Mouse (Mus musculus) heart, postnatal 14 days (tissue): ENCODE measurements around the gene Ccdc62. TPM values are rescaled to one million over a fixed set of nuclear protein-coding genes. Genes with fewer than 3 reads are reported as not detected.

Experiments
- DNase-seq, 2 experiments: peaks; one replicate each; pipeline ENCODE4 v3.0.0; 2021 to 2022
- intact Hi-C: fragments of 180-260 bp; cut with DNase I; formaldehyde crosslinking; loops from one replicate; pipeline ENCODE4 v1.15.1; 2025
- total RNA-seq, 2 experiments: library from RNA; stranded (reverse); gene quantifications; 2 replicates each; pipeline ENCODE4 v1.2.3; 2021

The Ccdc62 gene
- total RNA-seq, 2 experiments from 2014 or later = 1.7 to 2.2 TPM

DNA sequence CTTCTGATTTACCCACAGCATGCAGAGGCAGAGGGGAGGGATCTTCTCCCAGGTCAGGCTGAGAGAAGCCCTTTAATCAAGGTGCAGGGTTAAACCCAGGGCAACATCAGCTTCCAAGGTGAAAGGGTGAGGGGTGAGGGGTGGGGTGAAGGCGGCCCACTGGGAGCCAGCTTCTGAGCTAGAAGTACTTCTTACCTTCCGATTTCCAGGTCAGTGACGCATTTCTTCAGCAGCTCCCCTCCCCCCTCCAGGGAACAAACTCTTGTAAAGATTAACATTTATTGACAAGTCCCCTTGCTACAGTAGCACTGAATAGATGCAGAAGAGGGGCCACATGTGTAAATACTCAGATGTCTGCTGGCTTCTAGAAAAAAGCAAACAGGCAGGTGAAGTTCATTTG lies 46.8 kb downstream of the Ccdc62 start:
- intact Hi-C loops = no loop called here
- no peak for DNase-seq

DNA sequence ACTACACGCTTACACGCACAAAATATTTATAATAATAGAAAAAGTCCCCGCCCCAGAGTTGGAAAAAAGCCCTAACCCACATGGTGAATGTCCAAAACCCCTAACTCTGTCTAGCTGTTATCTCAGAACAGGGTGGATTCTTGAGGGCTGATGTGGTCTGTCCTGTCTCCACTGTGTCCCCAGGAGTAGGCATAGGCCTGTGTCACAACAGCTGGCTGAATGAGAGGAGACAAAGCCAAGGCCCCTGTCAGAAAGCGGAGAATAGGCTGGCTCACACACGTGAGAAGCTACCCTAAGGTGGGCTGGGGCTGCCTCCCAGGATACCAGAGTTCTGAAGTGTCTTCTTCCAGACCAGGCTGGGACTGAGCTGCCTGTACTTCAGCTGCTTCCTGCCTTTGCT lies 47.7 kb downstream of the Ccdc62 start:
- peak in 1 of 2 experiments; percentile 2 for DNase-seq
- intact Hi-C loops = no loop called here

DNA sequence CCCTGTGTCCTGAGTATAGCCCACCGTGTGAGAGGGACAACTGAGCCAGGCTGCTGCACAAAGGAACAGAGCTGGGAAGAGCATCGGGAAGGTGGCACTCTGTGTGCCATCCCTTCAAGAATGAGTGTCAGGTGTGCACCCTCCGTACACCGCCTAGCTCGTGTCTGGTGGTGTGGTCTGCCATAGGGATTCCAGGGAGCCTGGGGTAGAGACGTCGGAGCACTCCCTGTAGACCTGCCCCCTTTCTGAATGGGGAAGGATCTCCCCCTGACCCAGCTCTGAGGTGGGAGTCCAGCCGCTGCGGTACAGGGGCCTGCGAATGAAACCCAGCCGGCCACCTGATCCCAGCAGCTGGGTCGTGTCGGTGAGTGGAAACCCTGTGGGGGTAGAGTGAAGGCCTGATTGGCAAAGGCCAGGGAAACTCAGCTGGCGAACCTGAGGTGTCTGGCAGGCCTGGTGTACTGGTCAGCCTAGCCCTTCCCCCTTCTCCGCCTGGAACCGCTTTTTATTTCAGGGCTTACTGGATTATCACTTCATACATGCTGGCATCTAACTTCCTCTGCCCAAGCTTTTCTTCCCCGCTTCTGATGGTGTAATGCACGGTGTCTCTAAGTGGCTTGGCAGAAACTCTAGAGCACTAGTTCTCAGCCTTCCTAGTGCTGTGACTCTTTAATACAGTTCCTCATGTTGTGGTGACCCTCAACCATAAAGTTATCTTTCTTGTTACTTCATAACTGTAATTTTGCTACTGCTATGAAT lies 48.9 kb downstream of the Ccdc62 start:
- DNase-seq = no peak
- intact Hi-C loops = no loop called here

DNA sequence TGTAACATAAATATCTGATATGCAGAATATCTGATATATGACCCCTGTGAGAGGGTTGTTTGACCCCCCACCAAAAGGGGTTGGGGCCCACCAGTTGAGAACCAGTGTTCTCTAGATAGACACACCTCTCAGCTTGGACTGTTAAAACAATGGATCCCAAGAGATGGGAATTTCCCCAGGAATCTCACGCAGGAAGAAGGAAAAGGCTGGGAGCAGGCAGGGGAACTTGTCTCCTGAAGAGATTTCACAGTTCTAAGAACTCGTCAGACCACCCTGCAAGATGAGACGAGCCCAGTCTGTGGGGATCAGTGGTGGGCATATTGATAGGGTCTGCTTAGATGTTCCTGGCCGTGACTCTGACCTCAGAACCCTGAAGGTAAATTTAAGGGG lies 49.5 kb downstream of the Ccdc62 start:
- intact Hi-C loops = no loop called here
- DNase-seq = peak in 1 of 2 experiments; percentile 2

DNA sequence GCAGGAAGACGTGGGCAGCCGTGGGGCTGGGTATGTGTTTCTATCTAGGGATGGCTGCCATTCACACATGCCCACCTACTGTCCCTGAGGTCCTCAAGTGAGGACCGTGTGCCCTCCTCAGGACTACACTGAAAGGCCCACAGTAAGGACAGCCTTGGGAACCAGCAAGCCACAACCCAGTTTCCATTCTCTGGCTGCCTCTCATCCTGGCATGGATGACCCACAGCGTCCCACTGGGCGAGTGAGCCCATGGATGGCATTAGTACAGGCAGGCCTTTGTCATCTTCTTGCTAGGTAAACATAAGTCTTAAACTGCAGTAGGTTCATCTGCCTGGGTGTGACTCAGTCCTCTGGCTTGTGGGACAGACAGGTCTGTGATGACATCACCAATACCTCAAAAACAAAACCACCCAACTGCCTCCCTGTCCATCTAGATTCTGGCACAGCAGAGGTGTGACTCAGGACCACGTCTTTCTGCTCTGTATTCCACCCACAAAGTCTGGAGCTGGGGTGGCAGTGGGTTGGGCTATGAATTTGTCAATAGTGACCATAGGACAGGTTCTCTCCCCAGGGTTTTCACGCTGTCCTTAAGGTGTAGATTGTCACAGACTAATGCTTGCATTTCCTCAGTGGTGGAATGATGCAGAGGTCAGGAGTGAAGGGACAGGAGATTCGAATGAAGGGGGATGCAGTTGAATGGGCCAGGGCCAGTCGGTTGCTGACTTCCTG lies 50.2 kb downstream of the Ccdc62 start:
- intact Hi-C loops = no loop called here
- DNase-seq = no peak

DNA sequence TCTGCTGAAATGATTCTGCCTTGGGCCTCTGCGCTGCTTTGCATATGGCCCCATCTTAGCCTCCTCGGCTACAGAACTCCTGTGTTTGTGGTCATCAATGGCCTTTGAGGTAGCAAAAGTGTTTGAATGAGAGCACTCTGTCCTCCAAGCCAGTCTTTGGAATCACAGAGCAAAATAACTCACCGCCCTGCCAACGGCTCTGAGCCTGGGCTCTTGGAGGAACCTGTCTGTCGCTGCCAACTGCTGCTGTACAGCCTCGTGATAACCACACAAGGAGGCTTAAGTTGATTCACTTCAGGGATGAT lies 50.7 kb downstream of the Ccdc62 start:
- peak in 1 of 2 experiments; percentile 35 for DNase-seq
- intact Hi-C loops = no loop called here

DNA sequence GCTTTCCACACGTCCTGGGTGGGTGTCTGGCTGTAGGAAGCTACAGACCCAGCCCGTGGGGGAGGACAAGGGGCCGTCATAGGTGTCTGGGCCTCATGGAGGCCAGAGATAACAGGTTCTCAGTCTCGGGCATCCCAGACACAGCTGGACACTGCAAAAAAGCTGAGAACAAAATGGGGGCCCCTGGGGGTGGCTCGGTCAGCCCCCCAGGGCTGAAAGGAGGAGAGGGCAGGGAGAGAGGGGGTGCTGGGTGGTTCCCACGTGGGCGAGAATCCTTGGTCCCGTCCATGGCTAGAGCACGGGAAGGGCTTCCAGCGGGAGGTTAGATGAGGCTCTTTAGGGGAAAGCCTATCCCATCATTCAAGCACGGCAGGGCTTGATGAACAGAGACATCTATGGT lies 52.4 kb downstream of the Ccdc62 start:
- intact Hi-C loops = no loop called here
- DNase-seq = no peak

DNA sequence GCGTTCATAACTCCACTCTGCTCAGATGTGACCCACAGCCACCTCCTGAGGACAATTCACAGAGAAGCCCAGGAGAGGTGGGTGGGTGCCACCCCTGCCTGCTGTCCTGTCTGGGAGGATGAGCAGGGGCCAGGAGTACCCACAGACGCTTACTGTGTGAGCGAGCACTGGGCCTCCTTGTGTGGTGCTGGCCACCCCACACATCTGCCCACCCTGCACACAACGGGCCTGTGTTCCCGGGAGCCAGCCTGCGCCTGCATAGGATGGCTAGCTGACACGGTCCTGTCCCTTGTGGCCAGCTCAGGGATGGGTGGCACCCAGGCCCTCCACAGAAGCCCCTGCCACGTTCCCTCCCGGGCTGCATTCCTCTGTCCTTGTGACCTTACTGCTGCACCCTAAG lies 55.0 kb downstream of the Ccdc62 start:
- intact Hi-C loops = no loop called here
- DNase-seq = no peak

DNA sequence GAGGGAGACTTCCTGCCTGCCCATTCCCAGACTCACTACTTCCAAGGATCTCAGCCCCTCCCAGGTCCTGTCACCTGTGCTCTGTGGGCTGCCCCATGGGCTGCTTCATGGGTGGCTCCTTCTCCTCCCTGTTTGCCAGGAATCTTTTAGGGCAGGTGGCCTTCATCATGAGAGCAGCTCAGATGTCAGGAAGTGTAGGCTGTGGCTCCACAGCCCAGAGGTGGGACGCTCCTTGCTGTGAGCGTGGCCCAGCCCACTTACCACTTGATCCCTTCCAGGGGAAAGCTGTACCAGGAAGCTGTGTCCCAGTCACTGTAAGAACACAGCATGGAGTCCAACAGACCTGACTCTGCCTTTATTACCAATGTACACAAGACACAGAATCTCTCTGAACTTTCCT lies 56.4 kb downstream of the Ccdc62 start:
- DNase-seq = no peak
- intact Hi-C loops = no loop called here

DNA sequence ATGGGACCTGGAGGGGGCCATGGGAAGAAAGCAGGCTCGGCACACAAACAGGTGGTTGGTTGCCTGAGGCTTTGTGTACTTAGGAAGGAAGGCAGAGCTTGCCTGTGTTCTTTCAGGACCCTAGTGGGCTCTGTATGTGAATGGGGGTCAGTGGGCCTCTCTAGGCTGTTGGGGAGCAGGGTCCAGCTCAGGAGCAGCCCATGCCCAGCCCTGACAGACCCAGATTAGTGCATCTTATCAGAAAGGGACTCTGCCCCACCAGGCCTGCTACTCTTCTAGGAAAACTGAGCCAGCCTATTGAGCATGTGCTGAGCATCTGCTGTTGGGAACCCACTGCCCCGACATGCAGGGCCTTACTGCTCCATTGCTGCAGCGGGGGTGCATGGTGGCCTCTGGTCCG lies 57.0 kb downstream of the Ccdc62 start:
- no peak for DNase-seq
- intact Hi-C loops = no loop called here

DNA sequence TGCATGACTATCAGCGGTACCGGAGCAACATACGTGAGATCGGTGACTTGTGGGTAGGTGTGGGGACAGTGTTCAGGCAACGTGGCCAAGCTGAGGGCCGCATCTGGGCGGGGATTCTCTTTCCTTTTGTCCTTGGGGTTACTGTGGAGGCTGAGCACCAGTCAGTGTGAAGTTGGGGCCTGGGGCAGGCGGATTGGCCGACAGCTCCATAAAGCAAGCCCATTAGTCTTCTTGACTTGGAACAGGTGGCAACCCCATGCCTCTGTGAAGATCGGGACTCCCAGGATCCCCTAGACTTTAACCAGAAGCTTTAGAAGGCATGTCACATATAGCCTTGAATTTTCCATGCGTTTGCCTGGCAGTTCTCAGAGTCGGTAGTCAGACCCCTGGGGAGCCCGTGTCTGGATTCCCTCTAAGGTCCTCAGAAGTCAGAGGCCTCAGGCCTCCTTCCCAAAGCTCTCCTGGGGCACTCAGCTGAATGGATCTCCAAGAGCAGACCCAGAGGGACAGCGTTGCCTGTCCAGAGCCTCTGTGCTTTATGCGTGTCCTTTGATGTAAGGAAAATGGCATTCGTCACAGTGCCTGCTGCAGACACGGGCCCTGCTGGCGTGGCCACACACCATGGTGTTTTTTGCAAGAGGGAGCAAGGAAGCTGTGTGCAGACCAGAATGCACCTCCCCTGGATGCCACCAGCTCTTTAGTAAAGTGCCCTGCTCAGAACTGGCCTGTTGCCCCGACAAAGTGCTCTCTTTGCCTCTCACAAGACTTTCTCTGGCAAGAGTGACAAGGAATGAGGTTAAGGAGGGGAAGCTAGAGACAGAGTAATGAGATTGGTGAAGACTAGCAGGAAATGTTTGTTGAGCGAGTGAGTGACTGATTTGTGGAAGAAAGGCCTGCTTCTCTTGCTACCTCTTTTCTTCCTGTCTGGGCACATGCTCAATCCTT lies 59.7 kb downstream of the Ccdc62 start:
- intact Hi-C loops = loop anchor here (5.0 kb wide), 1 partner anchor 163 kb away; no protein-coding TSS in a partner anchor
- no peak for DNase-seq

DNA sequence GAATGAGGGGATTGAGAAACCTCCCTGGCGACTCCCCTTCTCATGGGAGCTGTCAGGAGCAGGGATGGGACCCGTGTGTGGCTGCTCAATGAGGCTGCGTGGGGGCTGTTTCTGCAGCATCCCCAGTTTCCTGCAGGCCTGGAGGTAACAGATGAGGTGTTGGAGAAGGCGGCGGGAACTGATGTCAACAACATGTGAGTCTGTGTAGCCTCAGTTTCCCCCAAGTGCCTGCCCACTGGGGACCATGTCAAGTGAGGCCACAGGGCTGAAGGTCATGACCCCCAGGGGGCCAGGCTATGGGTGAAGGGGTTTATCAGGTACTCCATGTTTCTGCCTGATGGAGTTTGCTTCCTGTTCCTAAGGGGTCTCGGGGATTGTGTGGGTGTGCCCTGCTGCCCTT lies 60.8 kb downstream of the Ccdc62 start:
- intact Hi-C loops = loop anchor here (5.0 kb wide), 1 partner anchor 164 kb away; no protein-coding TSS in a partner anchor
- DNase-seq = no peak

DNA sequence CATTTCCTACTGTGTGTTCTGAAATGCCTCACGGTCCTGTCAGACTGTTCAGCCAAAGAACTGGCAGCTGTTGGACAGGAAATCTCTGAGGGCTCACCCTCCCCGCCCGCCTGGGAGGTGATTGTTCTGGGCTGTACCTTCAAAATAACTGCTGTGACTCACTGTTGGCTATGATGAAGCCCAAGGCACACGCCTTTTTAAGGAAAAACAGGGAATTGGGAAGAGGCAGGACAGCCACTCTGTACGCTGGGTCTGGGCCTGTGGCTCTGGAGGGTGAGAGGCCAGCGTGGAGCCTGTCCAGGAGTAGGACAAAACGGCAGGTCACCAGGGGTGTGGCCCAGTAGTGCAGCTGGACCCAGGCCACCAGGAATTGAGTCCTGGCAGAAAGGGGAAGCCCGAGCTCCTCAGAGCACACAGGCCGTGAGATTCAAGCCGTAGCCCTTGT lies 61.7 kb downstream of the Ccdc62 start:
- intact Hi-C loops = loop anchor here (1.0 to 5.0 kb wide), 3 partner anchors 17 to 165 kb away; no protein-coding TSS in a partner anchor

DNA sequence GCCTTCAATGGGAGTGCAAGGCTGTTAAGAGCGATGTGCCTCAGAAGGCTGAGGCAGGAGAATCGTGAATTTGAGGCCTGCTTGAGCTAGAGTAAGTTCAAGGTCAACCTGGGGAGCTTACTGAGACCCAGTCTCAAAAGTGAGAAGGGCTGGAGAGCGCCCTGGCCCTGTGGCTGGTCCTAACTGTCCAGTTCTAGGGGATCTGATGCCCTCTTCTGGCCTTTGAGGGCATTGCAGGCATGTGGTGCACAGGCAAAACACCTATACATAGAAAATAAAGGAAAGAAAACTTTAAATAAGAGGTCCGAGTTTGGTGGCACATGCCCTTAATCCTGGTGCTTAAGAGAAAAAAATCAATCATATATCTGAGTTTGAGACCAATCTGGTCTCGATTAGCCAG lies 62.3 kb downstream of the Ccdc62 start:
- intact Hi-C loops = loop anchor here (1.0 to 5.0 kb wide), 3 partner anchors 18 to 165 kb away; no protein-coding TSS in a partner anchor
- DNase-seq = peak; percentile 90 to 96

More for the DNA sequence above, 61.7 kb downstream of the Ccdc62 start:
- DNase-seq = peak; percentile 78 to 82

DNA sequence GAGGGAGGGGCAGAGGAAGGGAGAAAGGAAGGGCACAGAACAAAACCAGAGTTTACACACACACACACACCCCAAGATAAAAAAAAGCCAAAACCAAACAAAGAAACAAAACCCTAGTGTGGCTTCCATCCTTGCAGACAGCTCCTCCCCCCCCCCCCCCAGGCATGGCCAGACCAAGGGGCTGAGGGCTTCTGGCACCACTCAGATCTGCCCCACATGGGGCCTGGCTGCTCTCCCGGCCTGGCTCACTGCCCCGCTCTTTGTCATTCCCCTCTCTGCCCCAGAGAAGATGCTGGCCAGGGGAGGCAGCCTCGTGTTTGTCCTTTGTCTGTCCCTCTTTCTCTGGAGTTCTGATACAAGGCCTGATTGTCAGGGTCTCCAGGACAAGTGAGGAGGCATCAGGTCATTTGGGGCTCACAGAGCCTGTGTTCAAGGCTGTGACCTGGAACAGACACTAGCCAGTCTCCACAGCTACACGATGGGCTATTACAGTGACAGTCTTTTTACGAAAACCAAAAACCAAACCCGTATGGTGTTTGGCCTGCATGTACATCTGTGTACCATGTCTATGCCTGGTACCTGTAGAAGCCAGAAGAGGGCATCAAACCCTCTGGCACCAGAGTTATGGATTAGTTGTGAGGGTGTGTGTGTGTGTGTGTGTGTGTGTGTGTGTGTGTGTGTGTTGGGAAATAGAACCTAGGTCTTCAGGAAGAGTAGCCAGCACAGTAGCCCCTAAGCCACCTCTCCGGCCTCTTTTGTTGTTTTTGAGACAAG lies 63.0 kb downstream of the Ccdc62 start:
- DNase-seq = peak; percentile 75 to 81
- intact Hi-C loops = loop anchor here (2.0 to 5.0 kb wide), 2 partner anchors 19 to 166 kb away; no protein-coding TSS in a partner anchor

DNA sequence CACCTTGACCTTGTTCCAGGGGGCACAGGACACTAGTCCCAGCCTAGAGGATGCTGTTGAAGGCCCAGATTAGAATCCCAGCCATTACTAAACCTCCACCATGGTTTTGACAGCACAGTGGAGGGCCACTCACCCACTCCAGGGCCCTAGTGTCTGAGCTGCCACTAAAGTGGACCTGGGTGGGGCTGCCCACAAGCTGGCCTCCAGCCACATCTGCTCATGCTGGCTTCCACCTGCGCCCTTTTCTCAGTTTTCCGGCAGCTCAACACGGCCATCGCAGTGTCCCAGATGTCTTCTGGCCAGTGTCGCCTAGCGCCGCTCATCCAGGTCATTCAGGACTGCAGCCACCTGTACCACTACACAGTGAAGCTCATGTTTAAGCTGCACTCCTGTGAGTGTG lies 64.0 kb downstream of the Ccdc62 start:
- no peak for DNase-seq
- intact Hi-C loops = loop anchor here (5.0 kb wide), 1 partner anchor 167 kb away; no protein-coding TSS in a partner anchor

DNA sequence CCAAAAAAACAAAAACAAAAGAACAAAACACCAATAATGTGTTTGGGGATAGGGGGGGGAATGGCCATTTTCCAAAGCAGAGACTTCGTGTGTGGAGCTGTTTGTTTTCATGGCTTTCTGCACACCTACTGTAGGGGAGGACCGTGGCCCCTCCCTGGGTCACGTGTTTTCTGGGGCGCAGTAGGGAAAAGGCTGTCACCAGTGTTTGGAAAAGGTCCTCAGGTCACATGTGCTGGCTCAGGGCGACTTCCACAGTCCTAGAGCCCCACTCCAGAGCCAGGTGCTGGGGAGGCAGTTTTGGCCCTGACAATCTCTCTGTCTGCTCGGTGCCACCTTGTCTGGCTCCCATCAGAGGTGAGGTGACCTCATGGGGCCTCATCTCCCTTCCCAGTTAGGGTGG lies 64.9 kb downstream of the Ccdc62 start:
- intact Hi-C loops = no loop called here
- no peak for DNase-seq

DNA sequence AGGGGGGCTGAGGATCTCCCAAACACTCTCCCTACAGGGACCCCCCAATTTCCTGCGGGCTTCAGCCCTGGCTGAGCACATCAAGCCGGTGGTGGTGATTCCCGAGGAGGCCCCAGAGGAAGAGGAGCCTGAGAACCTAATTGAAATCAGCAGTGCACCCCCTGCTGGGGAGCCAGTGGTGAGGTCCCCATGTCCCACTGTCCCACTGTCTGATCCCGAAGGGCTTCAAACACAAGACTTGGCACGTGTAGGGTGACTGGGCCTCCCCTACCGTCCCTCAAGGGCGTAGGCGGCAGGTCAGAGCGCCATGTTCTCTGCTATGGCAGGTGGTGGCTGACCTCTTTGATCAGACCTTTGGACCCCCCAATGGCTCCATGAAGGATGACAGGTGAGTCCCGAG lies 65.7 kb downstream of the Ccdc62 start:
- DNase-seq = peak; percentile 60 to 61
- intact Hi-C loops = no loop called here

DNA sequence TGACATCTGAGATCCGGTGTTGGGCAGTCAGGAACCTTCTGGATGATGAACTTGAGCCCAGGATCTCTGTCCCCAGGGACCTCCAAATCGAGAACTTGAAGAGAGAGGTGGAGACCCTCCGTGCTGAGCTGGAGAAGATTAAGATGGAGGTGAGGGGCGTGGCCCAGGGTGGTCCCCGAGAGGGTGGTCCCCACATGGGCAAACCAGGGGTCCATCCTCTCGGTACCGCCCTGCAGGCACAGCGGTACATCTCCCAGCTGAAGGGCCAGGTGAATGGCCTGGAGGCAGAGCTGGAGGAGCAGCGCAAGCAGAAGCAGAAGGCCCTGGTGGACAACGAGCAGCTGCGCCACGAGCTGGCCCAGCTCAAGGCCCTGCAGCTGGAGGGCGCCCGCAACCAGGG lies 66.2 kb downstream of the Ccdc62 start:
- DNase-seq = no peak
- intact Hi-C loops = no loop called here

DNA sequence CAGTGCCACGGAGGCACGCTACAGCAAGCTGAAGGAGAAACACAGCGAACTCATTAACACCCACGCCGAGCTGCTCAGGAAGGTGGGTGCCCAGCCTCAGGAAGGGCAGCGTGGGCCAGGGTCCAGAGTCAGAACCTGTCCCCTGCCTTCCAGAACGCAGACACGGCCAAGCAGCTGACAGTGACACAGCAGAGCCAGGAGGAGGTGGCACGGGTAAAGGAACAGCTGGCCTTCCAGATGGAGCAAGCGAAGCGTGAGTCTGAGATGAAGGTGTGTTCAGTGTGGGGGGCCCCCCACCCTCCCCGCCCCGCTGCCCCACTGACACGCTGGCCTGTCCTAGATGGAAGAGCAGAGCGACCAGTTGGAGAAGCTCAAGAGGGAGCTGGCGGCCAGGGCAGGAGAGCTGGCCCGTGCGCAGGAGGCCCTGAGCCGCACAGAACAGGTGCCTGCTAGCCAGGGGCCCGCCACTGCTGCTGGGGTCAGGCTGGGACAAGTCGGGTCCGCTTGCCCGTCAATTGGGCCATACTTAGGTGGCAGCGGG lies 66.8 kb downstream of the Ccdc62 start:
- intact Hi-C loops = no loop called here
- no peak for DNase-seq
